Mouse (Mus musculus) heart, postnatal 10 days (tissue): ENCODE results near the gene Fry. TPM values are rescaled to one million over a fixed set of nuclear protein-coding genes. Genes with fewer than 3 reads are reported as not detected.
A peak's percentile ranks its signal among the peaks of the same experiment; 100 is the strongest.

Experiments
- DNase-seq, 2 experiments: peaks; one replicate each; pipeline ENCODE4 v3.0.0; 2021
- intact Hi-C: fragments of 180-260 bp; cut with DNase I; formaldehyde crosslinking; loops from one replicate; pipeline ENCODE4 v1.15.1; 2025
- total RNA-seq, 2 experiments: library from RNA; stranded (reverse); gene quantifications; 2 replicates each; pipeline ENCODE4 v1.2.3; 2021

Gene Fry
- total RNA-seq, 2 experiments from 2014 or later: 153 to 196 TPM

DNA sequence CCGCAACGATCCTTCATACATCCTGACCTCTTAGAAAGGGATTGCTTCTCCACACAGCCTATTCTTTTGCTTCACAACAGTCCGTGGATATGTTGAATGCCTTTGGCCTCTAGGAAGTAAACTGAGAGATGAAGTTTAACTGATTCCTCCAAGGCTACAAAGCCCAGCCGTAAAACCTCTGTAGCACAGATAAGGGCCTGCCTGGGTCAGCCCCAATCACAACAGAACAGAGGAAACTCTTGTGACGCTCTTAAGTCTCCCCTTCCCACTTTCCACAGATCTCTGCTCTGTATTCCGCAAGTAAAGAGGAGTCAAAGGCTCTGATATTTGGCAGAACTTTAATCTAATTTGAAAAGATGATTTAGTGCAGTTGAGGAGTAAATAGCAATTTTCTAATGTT is 251.8 kb downstream of the Fry start:
- DNase-seq: no peak
- intact Hi-C loops: no loop called here

DNA sequence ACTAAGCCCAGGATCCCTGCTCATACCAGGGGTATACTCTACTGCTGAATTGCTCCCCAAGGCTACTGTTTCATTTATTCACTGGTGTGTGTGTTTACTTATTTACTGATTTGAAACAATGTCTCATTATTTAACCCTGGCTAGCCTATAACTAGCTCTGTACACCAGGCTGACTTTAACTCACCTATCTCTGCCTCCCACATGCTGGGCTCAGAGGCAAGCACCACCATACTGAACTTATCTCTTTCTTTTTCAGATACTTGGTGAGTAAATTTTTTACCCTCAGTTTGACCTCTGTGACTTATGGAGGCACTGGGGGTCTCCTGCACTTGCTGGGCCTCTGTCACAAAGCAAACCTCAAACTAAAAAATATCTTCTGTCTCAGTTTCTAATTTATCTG is 252.4 kb downstream of the Fry start:
- no peak for DNase-seq
- intact Hi-C loops: no loop called here

DNA sequence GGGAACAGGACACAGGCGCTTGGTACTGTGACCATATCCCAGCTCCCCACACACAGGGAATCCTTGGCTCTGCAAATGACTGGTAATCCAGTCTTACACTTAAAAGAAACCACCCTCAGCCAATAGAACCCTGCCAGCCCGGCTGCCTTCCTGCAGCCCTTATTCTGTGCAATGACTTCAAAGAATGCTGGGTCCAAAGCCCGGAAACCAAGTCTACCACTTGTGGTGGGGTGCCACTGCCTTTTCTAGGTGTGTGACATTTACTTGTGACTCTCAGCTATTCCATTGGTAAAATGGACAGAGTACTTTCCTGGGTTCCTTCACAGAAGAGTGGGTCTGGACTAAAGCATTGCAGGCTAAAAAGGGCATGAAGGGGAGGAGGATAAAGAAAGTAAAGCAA is 254.5 kb downstream of the Fry start:
- intact Hi-C loops: no loop called here

DNA sequence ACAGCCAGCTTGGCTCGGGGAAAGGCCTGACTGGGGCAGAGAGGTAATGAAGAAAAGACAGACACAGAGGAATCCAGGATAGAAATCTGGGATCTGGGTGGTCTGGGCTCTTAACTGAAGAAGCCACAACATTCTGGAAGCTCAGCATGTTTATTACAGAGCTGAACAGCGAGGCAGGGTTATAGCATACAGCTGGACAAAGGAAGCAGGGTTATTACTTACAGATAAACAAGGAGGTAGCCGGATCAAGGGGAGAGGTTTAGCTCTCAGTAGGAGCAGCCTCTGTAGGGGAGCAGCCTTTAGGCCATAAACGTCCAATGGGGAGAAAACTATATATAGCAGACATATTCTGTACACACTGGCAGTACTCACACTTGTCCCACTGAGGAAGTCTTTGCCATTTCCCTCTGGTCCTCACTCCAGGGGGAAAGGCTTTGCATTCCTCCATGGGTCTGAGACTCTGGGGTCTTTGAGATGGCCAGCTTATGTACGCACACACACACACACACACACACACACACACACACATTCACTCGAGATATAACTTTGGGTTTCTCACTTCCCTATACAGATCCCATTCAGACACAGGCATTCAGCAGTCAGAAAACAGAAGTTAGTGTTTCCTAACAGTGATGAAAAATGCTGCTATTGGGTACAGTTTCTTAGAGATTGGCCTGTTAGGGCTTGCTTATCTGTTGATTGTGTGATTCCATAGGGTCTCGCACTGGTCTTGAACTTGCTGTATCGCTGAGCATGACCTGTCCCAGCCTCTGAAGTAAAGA is 256.5 kb downstream of the Fry start:
- DNase-seq: no peak
- intact Hi-C loops: no loop called here

More for the DNA sequence above, 254.5 kb downstream of the Fry start:
- no peak for DNase-seq

DNA sequence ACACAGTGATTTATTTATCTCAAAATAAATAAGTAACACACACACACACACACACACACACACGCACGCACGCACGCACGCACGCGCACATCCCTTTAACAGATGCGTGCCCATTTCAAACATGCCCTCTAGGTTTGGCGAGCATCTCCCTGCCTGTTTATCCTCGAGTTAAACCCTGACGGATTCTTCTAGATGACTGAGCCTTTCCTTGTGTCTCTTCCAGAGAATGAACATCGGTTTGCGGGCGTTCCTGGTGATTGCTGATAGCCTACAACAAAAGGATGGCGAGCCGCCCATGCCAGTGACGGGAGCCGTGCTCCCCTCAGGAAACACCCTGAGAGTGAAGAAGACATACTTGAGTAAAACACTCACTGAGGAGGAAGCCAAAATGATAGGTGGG is 260.1 kb downstream of the Fry start:
- intact Hi-C loops: no loop called here
- DNase-seq: no peak

DNA sequence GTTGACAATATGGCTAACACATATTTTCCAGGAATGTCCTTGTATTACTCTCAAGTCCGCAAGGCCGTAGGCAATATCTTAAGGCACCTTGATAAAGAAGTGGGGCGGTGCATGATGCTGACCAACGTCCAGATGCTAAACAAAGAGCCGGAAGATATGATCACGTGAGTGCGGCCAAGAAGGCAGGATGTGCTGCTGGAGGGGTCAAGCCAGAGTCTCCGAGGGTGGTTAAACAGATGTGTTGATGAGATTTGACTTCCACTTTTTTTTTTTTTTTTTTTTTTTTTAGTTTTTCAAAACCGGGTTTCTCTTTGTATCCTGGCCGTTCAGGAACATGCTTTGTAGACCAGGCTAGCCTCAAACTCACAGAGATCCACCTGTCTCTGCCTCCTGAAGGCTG is 262.3 kb downstream of the Fry start:
- intact Hi-C loops: no loop called here
- no peak for DNase-seq

DNA sequence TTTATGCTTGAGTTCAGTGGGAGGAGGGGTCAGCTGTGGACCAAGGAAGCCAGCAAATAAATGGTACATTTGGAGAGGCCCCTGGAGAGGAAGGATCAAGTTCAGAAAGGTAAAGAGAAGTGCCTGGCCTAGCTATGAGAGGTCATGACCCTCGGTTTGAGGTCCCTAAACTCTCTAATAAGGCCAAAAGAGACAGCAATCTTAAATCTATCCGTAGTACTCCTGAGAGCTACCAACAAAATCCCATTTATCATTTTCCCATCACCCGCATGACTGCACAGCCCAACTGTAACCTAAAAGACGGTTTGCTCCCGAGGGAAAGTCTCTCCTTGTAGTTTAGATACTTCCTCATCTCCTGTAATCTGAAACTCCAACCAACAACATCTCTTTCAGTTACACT is 264.0 kb downstream of the Fry start:
- intact Hi-C loops: no loop called here
- no peak for DNase-seq

DNA sequence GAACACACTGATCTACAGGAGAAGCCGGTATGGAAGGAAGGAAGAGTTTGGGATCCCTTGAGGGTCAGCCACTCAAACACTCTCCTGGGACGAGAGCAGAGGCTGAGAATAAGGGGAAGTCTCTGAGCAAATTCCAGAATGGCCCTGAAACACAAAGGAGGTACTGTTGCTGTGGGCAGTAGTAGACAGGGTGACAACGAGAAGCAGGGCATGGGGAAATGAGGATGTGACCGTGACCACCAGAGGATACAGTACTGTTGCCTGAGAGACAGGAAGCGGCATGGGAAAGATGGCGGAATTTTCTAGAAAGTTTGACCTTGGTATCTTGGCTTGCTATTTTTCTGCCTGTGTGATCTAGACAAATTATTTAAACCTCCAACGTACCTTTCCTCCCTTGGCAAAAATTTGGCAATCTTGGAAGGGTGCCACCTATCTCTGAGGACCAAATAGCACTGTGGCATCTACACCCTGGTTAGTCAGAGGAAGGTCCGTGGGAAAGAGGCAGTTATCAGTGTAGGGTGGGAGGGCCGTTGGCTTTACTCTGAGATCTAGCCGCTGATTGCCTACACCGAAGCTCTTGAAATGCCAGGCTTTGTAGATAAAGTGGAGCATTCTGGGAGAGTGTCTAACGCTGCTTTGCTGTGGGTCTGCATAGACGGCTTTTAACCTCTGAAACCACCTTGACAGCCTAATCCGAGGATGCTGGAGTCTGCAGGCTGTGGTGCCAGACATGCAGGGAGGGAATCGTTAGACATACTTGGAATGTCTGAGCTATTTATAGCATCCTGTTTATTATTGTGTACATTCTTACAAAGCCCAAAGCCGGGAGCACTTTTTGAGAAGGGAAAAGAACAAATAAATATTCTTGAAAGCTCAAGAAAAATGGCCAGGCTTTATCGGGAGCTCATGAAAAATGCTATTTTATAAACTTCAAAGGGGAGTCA is 266.1 kb downstream of the Fry start:
- intact Hi-C loops: no loop called here
- peak in 1 of 2 experiments; percentile 18 for DNase-seq

DNA sequence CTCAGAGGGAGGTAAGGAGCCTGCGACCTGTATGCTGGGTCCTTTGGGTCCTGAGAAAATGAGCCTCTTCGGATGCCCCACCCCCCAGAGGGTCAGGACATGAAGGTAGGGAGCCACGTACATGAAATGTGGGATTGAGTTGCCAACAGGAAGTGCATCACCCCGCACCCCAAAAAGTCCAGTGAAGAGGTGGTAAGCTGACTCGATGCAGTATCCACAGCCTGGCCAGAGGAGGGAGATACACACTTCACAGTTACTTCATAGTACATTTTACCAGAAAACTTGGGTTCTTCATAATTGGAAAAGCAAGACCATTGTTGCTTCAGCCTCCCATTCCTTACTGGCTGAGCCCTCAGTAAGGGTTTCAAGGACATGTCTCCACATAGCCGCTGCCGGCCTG is 266.8 kb downstream of the Fry start:
- no peak for DNase-seq
- intact Hi-C loops: no loop called here

DNA sequence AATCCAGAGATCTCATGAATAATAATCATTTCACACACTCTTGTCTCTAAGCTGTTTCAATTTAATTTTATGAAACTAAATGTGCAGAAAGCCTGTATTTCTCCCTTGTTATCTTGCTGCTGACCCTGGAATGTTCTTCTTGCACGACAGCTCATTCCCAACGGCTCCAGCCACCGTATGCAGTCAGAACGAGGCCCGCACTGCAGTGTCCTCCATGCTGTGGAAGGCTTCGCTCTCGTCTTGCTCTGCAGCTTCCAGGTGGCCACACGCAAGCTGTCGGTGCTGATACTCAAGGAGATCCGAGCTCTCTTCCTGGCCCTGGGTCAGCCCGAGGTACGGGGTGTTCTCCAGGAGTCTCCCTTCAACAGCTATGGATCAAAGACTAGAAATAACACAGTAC is 270.2 kb downstream of the Fry start:
- DNase-seq: peak in 1 of 2 experiments; percentile 22
- intact Hi-C loops: no loop called here

DNA sequence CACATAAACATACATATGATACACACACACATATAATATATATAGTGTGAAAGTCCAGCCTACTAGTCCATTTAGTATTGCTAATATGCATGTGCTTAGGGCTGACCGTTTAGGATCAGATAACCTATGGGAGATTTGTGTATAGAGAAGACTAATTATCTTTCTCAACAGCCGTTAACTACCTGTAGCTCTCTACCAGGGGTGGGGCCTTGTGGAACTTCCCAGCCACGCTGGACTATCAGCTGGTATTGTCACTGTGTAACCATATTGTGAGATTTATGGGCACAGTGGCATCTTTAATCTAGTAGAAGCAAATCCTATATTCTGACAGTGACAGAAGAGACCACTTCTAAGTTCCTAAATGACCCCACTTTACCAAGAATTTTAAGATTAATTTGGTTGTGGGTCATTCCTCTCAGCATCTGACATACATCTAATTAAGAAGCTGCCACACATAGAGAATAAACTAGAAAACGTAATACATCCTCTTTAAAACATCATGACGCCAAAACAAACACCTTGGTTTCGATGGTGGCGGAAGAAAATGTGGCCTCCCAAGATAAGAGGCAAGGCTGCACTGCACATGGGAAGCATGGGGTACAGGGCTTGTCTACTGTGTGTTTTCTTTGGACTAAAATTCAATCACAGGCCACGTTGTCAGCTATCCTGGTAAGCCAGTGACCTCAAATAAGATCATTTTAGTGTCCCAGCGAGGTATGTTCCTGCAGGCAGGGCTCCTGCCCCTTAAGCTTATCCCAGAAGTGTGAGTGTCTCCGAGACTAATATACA is 271.3 kb downstream of the Fry start:
- intact Hi-C loops: no loop called here
- peak in 1 of 2 experiments; percentile 21 for DNase-seq

DNA sequence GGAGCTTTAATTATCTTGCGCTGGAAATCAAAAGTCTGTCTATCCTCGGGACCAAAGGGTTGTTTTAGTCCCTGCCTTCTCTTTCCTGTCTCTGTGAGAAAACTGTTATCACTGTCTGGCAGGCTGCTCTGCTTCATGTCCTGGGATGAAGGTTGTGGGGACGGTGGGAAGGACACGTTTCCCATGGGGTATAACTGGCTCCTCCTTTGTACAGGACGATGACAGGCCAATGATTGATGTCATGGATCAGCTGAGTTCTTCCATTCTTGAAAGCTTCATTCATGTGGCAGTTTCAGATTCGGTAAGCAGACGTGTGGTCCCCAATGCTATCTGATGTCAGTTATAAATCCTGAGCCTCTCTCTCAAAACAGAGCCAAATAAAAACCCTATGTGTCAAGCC is 272.0 kb downstream of the Fry start:
- intact Hi-C loops: no loop called here
- peak; percentile 29 to 36 for DNase-seq

DNA sequence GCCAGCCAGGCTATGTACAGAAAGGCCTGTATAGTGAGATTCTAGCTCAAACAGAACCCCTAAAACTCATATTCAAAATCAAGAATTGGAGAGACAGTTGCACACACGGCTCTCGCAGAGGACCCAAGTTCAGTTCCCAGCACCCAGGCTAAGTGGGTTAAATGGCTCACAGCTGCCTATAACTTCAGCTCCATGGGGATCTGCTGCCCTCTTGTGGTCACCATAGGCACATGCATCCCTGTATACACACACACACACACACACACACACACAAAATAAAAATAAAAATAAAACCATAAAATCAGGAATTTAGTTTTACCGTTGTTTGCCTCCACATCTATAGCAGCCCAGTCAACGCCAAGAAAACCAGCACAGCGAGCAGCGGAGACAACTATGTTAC is 276.2 kb downstream of the Fry start:
- intact Hi-C loops: no loop called here
- DNase-seq: no peak

DNA sequence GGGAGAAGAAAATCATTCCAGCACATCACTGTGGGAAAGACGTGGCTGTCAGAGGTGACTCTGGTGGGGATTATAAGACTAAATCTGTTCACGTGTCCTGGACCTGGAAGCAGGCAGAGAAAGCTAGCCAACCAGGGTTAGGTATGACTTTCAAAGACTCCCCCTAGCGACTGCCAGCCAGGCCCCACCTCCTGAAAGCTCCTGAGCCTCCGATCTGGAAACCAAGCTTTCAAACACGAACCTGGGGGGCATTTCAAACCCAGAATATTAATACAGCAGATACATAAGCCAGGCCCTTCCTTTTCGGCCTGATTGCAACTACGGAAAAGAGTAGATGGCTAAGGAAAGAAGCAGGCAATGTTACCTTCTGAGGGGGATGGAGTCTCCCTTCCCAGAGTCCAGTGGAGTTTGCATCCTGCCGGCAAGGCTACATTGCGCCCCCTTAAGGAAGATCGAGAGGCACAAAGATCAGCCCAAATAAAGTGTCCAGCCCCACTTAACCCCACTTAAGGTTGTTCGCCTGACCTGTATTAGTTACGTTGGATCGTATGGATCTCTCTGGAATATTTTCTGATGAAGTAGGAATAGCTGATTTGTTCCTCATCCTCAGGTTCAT is 284.5 kb downstream of the Fry start:
- intact Hi-C loops: no loop called here
- DNase-seq: no peak

DNA sequence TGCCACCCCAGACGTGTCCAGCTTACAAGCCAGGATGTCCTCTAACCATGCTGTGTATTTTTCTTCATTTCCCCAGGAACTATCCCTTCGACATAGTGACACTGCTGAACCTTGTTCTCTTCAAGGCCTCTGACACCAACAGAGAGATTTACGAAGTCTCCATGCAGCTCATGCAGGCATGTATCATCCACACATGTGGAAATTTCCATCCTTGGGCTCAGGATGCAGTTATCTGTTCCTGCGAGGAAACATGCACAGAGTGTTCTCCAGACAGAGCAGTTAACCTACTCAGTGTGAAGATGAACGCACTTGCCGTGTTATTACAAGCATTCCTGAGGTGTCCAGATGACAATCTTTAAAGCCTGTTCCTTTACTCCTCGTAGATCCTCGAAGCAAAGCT is 286.4 kb downstream of the Fry start:
- intact Hi-C loops: no loop called here

DNA sequence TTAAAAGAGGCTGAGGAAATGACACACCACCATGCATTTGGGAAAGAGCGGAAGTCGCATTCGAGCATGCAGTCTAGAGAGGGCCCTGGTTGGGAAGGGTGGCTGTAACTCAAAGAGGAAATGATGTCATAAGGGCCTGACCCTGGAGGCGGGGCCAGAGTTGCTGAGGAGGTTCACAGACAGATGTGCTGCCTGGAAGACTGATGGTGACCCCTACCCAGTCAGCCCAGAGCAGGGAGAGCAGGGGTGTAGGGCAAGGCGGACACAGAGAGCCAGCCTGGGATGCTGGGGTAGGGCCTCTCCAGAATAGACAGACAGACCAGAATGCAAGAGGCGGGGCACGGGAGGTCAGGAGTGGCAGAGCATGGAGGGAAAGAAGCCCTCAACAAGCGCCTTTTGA is 290.5 kb downstream of the Fry start:
- DNase-seq: no peak
- intact Hi-C loops: no loop called here

More for the DNA sequence above, 286.4 kb downstream of the Fry start:
- no peak for DNase-seq

DNA sequence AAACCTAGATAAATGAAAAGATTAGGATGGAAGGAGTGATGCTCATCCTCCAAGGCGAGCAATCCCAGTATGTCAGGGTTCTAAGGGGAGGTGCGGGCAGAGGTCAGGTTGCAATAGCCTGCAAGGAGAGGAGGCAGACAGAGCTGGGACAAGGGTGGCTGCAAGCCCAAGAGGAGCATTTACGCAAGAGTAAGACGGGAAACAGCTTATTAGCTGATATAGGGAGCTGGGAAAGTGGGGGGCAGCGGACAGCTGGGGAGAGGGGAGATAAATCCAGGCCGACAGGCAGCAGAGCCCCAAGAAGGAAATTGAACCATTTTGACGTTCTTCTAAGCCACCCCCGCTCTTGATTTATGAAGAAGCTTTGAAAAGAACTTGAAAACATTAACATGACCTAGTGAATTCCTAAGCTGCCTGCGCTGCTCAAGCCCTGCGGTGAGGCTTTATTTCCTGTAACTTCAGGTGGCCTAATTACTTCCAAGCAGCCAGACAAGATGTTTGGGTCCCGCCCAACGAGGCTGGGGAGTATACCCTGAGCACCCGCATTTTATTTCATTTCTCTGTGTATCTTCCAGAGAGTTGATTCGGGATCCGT is 291.1 kb downstream of the Fry start:
- intact Hi-C loops: no loop called here
- no peak for DNase-seq

DNA sequence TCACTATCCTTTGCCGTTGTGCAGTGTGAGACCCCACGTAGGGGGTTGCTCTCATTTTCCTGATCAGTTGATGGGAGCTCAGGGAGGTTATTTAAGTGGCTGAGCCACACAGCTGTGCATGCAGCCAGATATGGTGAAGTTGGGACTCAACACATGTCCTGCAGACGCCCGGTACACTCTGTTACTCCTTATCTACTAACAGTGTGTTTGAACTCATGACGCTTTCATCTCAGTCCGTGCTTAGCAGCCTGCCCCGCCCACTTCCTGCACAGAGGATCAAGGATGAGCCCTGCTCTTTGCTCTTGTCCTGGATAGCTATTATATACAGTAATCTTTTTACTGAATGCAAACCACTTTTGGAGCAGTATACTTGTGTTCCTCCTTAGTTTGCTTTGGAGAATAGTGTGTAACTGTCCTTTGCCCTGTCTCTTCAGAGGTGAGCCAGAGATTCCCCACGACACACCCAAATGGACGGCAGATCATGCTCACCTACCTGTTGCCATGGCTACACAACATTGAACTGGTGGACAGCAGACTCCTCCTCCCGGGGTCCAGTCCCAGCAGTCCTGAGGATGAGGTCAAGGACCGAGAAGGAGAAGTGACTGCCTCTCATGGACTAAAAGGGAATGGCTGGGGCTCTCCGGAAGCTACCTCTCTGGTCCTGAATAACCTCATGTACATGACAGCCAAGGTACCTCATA is 294.5 kb downstream of the Fry start:
- intact Hi-C loops: no loop called here
- DNase-seq: no peak

DNA sequence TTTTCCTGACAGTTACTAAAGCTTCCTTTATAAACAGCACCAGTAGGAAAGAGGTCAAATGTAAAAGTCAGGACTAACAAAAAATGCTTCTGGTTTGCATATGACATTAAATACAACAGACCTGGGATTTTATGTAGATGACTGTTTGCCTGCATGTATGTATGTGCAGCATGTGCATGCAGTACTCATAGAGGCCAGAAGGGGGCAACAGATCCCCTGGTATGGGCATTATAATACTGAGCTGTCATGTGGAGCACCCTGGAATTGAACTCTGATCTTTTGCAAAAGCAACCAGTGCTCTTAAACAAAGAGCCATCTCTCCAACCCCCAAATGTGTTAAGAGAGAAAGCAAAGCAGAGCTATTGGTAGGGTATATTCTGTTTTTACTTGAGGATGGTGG is 296.4 kb downstream of the Fry start:
- intact Hi-C loops: no loop called here

DNA sequence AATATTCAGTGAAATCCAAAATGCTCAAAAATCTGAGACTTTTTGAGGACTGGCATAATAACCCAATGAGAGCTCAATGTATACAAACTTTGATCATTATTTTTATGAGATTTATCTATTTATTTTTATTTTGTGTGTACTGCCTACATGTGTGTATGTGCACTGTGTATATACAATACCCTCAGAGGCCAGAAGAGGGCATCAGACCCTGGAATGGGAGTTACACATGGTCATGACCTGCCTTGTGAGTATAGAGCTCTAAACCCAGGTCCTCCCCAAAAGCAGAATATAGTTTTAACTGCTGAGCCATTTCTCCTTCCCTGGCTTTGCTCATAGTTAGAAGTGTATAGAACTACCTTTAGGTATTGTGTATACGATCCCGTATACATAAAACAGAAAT is 298.8 kb downstream of the Fry start:
- intact Hi-C loops: no loop called here
- DNase-seq: no peak

More for the DNA sequence above, 296.4 kb downstream of the Fry start:
- DNase-seq: no peak
